Mouse (Mus musculus) ES-Bruce4 (cell line): ENCODE measurements at regions not wholly inside any gene's neighbourhood (a gene's known extent, or its start where the extent isn't known, plus 50 kb on each side); places are given as distances from the start of the nearest gene placed in this dataset.

Experiments
- CTCF ChIP-seq: IDR thresholded peaks from one replicate; pipeline ENCODE4 v1.8.1; 2011; ENCODE audit warnings: low read depth, low read length
- EP300 ChIP-seq: IDR thresholded peaks from 2 replicates; pipeline ENCODE4 v1.6.1; 2011; ENCODE audit warnings: low read depth, low read length; ENCODE audit not compliant: insufficient read depth
- POLR2A ChIP-seq: IDR thresholded peaks from one replicate; pipeline ENCODE4 v1.8.1; 2011; ENCODE audit warnings: low read length; ENCODE audit not compliant: insufficient read depth

- TF ChIP-seq EP300 = no peak
- TF ChIP-seq CTCF = no peak
- no peak for TF ChIP-seq POLR2A
These were observed 90.7 kb upstream of the Lnx1 start for GRCm38 (mm10) chr5:74793431-74793830.
